In the genomic region with DNA sequence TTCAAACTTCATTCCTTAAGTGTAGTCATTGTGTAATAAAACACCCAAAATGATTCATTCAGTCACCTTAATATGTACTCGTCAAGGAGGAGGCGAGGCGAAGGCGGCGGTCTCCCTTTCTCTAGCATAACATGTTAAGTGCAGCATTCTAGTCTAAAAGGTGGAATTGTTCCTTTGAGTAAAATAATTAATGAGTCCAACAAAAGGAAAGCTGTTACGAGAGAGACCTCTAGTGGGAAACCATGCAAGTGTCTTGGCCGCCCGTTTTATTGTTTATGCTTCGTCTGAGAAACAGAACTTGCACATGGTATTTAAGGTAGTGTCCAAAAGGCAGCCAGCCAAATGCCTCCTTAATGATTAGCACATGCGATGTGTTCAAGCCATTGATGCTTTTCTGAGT, we compare ENCODE assay signal across 8 mouse cellular contexts.
DNase-seq lines count a peak whose midpoint lies in the region; ATAC-seq lines count a peak whose summit lies in the region.

No protein-coding gene starts in this region.

- intact Hi-C loops in gastrocnemius, postnatal 14 days (cut with DNase I; ENCODE audit: low total_unique reads): no loop called here

- peak; percentile 17 for DNase-seq in gastrocnemius, postnatal 14 days
- DNase-seq in gastrocnemius, postnatal 25 days: no peak
- DNase-seq in cerebellum, postnatal 36 days: peak; percentile 1 to 9
- peak; percentile 3 to 63 for DNase-seq in layer of hippocampus, adult 18-20 months (ENCODE audit: low spot score in 2 of 2)
- DNase-seq in lung, postnatal 14 days: peak; percentile 17
- DNase-seq in right cerebral cortex, postnatal 25 days: peak; percentile 23
- DNase-seq in T-cell, adult 2 months (ENCODE audit: low spot score): no peak

- ATAC-seq in granulocyte monocyte progenitor cell, adult 5-6 weeks (replicated peaks; ENCODE audit: poor library complexity, severe bottlenecking): peak; percentile 35

Comparison
In these comparisons a context has a peak if more than half of its experiments do, and no peak if none do; other contexts are left out.
1. DNase-seq: peak in gastrocnemius, postnatal 14 days (single experiment), cerebellum, postnatal 36 days (2 of 2), layer of hippocampus, adult 18-20 months (2 of 2), lung, postnatal 14 days (single experiment) and right cerebral cortex, postnatal 25 days (single experiment); none in gastrocnemius, postnatal 25 days (single experiment) and T-cell, adult 2 months (single experiment).